Mouse (Mus musculus): ENCODE data around the gene Vmn1r189. TPM values are rescaled to one million over a fixed set of nuclear protein-coding genes. Genes with fewer than 3 reads are reported as not detected.
"Not testable (repeated sequence)": the region's sequence is repeated elsewhere in the genome, so short reads cannot be mapped to it uniquely, and the experiment has no call there.

The Vmn1r189 gene
- not detected in 2 replicates for polyA plus RNA-seq (2015; fragmentation: Nextera tagmentation; extraction: Ambion mirVana)

DNA sequence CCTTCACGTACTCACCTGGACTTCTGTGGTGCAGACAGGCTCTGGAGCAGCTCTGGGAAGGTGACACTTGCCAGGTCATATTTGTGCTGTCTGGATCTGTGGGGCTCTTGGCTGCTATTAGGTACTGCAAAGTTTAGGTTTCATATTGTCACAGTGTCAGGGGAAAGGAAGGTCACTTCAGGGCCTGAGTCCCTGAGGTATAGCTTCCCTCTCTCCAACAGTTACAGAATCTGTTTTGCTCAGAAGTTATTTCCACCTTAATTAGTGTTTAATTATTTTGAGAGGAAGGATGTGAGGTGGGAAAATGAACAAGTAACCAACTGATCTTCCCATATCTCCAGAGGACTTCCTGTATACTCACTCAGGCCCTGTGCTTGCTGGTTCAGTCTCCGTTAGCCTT lies at the start of gene Vmn1r189:
Gene Vmn1r189 (minus strand): TSS at position 101 of the 400 bp plus-strand sequence.
- not testable (repeated sequence) for H3K27ac ChIP-seq (ENCODE audit: low read length); ATAC-seq; H3K9ac ChIP-seq (ENCODE audit: low read depth, low read length); H3K4me1 ChIP-seq (ENCODE audit: control insufficient read depth, insufficient read depth, low read length); H3K36me3 ChIP-seq (ENCODE audit: control insufficient read depth, insufficient read depth, low read length); H3K9me3 ChIP-seq (ENCODE audit: control insufficient read depth, low read length); H3K27me3 ChIP-seq (replicated peaks; ENCODE audit: control insufficient read depth, insufficient read depth, low read length); H3K4me3 ChIP-seq (ENCODE audit: low read length); H3K4me2 ChIP-seq (ENCODE audit: low read depth, low read length)
- 75% methylated on average over 2 of the region's 2 CpGs for WGBS

GRCm38 (mm10) chr13:22136495-22137293 lies 31.1 kb upstream of the Vmn1r189 start:
- not testable (repeated sequence) for H3K4me1 ChIP-seq (ENCODE audit: control insufficient read depth, insufficient read depth, low read length); H3K36me3 ChIP-seq (ENCODE audit: control insufficient read depth, insufficient read depth, low read length); H3K27ac ChIP-seq (ENCODE audit: low read length); H3K27me3 ChIP-seq (replicated peaks; ENCODE audit: control insufficient read depth, insufficient read depth, low read length); H3K9ac ChIP-seq (ENCODE audit: low read depth, low read length); H3K4me2 ChIP-seq (ENCODE audit: low read depth, low read length); H3K4me3 ChIP-seq (ENCODE audit: low read length); H3K9me3 ChIP-seq (ENCODE audit: control insufficient read depth, low read length)
- ATAC-seq: peak; percentile 74
- 56% methylated on average over 5 of the region's 5 CpGs for WGBS

DNA sequence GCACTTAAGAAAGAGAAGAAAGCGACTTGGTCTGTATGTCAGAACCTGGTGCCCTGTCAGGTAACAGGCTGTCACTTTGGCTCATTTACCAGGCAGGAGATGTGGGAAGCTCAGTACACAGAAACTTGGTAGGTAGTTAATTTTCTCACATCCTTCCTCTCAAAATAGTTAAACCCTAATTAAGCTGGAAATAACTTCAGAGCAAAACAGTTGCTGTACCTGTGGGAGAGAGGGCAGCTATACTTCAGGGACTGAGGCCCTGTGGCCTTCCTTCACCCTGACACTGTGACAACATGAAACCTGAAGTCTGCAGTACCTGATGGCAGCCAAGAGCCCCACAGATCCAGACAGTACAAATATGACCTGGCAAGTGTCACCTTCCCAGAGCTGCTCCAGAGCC lies 21.5 kb downstream of the Vmn1r189 start, which contains the start of gene Vmn1r188:
Gene Vmn1r188 (plus strand): TSS at position 301 of the 400 bp plus-strand sequence.
- 71% methylated on average over 1 of the region's 1 CpGs for WGBS
- not testable (repeated sequence) for ATAC-seq

DNA sequence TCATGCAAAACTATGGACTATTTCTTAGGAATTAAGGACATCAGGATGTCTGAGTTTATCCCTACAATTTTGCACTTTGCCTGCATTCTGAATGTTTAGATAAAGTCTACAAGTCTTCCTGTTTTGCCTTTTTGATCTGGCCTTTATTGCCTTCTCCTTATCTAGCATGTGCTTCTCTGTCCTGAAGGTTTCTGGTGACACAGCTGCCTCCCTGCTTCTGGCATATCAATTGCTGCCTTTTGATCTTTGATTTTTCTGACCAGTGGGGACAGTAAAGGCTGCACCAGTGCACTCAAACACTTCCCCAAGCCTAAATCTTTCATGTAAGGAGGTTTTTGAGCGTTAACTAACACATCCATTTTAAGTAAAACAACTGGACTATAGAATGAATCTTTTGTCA lies 42.2 kb downstream of the Vmn1r189 start:
- Histone ChIP-seq H3K4me3 (ENCODE audit: low read length) (no peak overlapping the region), H3K4me2 (ENCODE audit: low read depth, low read length) (no peak overlapping the region), H3K36me3 (ENCODE audit: control insufficient read depth, insufficient read depth, low read length) (no peaks in the 10 kb centered on the region), H3K9ac (ENCODE audit: low read depth, low read length) (no peak overlapping the region), H3K9me3 (ENCODE audit: control insufficient read depth, low read length) (no peaks in the 10 kb centered on the region), H3K27me3 (replicated peaks; ENCODE audit: control insufficient read depth, insufficient read depth, low read length) (no peaks in the 10 kb centered on the region), H3K27ac (ENCODE audit: low read length) (no peak overlapping the region), H3K4me1 (ENCODE audit: control insufficient read depth, insufficient read depth, low read length) (no peaks in the 10 kb centered on the region)
- 55% methylated on average over 1 of the region's 1 CpGs for WGBS
- ATAC-seq: peak; percentile 82

More for the DNA sequence above, 21.5 kb downstream of the Vmn1r189 start, which contains the start of gene Vmn1r188:
- H3K27ac ChIP-seq (ENCODE audit: low read length); H3K4me1 ChIP-seq (ENCODE audit: control insufficient read depth, insufficient read depth, low read length); H3K36me3 ChIP-seq (ENCODE audit: control insufficient read depth, insufficient read depth, low read length); H3K27me3 ChIP-seq (replicated peaks; ENCODE audit: control insufficient read depth, insufficient read depth, low read length); H3K9me3 ChIP-seq (ENCODE audit: control insufficient read depth, low read length); H3K4me3 ChIP-seq (ENCODE audit: low read length); H3K4me2 ChIP-seq (ENCODE audit: low read depth, low read length); H3K9ac ChIP-seq (ENCODE audit: low read depth, low read length): not testable (repeated sequence)

- H3K4me2 ChIP-seq (ENCODE audit: low read depth, low read length): no peak overlapping the region
- no peaks in the 10 kb centered on the region for H3K9me3 ChIP-seq (ENCODE audit: control insufficient read depth, low read length)
- no peaks in the 10 kb centered on the region for H3K27me3 ChIP-seq (replicated peaks; ENCODE audit: control insufficient read depth, insufficient read depth, low read length)
- no peaks in the 10 kb centered on the region for H3K36me3 ChIP-seq (ENCODE audit: control insufficient read depth, insufficient read depth, low read length)
- H3K4me1 ChIP-seq (ENCODE audit: control insufficient read depth, insufficient read depth, low read length): no peaks in the 10 kb centered on the region
- WGBS: 74% methylated on average over 1 of the region's 1 CpGs
- no peak overlapping the region for H3K27ac ChIP-seq (ENCODE audit: low read length)
- H3K4me3 ChIP-seq (ENCODE audit: low read length): no peak overlapping the region
- ATAC-seq: no peak
- no peak overlapping the region for H3K9ac ChIP-seq (ENCODE audit: low read depth, low read length)
Measured at GRCm38 (mm10) chr13:22061422-22061821, 44.2 kb downstream of the Vmn1r189 start.

DNA sequence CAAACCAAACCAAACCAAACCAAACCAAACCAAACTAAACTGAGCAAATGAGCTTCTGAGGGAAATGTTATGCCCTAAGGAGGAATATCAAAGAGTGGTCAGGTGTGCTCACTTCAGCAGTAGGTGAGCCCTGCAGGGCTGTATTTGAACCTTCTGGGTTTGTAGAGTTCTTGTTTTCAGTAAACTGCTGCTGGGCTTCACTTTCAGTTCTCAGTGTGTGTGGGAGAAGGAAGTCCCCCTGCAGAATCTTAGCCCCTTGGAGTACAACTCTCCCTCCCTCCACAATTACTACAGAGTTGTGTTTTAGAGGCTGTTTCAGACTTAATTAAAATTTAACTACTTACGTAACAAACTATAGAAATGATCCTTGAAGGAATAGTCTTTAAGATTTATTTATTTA lies 51.9 kb downstream of the Vmn1r189 start:
- Histone ChIP-seq H3K4me3 (ENCODE audit: low read length) (no peak overlapping the region), H3K9me3 (ENCODE audit: control insufficient read depth, low read length) (no peaks in the 10 kb centered on the region), H3K36me3 (ENCODE audit: control insufficient read depth, insufficient read depth, low read length) (no peaks in the 10 kb centered on the region), H3K27ac (ENCODE audit: low read length) (no peak overlapping the region), H3K9ac (ENCODE audit: low read depth, low read length) (no peak overlapping the region), H3K27me3 (replicated peaks; ENCODE audit: control insufficient read depth, insufficient read depth, low read length) (no peaks in the 10 kb centered on the region), H3K4me1 (ENCODE audit: control insufficient read depth, insufficient read depth, low read length) (0 out of 2 replicates have a peak, but pooled peaks cover 2% of the 10 kb centered on the region), H3K4me2 (ENCODE audit: low read depth, low read length) (no peak overlapping the region)
- WGBS: 91% methylated on average over 1 of the region's 1 CpGs
- no peak for ATAC-seq

GRCm38 (mm10) chr13:22051523-22051859 lies 54.1 kb downstream of the Vmn1r189 start:
- Histone ChIP-seq H3K27ac (ENCODE audit: low read length) (peak overlapping the region; percentile 86), H3K9me3 (ENCODE audit: control insufficient read depth, low read length) (no peaks in the 10 kb centered on the region), H3K36me3 (ENCODE audit: control insufficient read depth, insufficient read depth, low read length) (no peaks in the 10 kb centered on the region), H3K4me2 (ENCODE audit: low read depth, low read length) (peak overlapping the region; percentile 56), H3K4me1 (ENCODE audit: control insufficient read depth, insufficient read depth, low read length) (0 out of 2 replicates have a peak, but pooled peaks cover 2% of the 10 kb centered on the region), H3K27me3 (replicated peaks; ENCODE audit: control insufficient read depth, insufficient read depth, low read length) (no peaks in the 10 kb centered on the region), H3K4me3 (ENCODE audit: low read length) (peak overlapping the region; percentile 58), H3K9ac (ENCODE audit: low read depth, low read length) (peak overlapping the region; percentile 73)
- 13% methylated on average over 5 of the region's 5 CpGs for WGBS
- ATAC-seq: 0 out of 2 replicates have a peak, but pooled peaks have one; percentile 22

DNA sequence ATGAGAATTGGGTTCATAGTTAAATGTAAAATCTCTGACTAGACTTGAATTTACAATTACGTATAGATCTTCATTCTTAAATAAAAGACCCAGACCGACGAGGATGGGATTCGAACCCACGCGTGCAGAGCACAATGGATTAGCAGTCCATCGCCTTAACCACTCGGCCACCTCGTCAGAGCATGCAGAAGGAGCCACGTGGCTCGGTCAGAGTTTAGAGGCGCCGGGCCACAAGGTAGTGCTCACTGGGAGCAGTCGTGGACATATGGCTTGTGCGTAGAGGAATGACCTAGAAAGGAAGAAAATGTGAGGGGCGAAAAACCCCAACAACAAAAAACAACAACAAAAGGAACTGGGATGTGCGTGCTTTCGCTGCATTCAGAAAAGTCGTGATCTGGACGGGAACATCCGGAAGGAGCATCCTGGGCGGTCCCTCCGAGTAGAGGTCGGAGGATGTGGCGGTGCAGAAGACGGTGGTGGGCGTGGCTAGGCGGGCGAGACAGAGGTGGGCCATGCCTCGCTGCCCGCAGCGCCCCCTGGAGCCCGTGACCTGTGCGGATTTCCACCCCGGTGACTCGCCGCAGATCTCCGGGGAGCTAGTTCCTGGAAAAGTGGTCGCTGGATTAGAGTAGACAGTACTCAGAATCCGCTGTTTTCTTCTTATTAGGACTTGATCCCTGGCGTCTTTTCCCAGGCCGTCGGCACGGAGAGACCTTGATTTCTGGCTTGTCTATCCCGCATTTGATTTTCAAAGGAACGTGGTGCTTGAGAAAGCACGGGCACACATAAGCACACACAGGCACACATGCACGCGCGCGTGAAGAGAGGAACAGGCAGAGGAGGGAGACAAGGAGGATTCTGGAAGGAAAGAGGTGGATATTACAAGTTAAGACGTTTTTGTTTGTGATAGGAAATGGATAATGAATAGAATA lies 54.8 kb downstream of the Vmn1r189 start:
- Histone ChIP-seq H3K27ac (ENCODE audit: low read length) (peak overlapping the region; percentile 86), H3K27me3 (replicated peaks; ENCODE audit: control insufficient read depth, insufficient read depth, low read length) (no peaks in the 10 kb centered on the region), H3K4me3 (ENCODE audit: low read length) (peak overlapping the region; percentile 58), H3K4me2 (ENCODE audit: low read depth, low read length) (peak overlapping the region; percentile 56), H3K4me1 (ENCODE audit: control insufficient read depth, insufficient read depth, low read length) (0 out of 2 replicates have a peak, but pooled peaks cover 2% of the 10 kb centered on the region), H3K36me3 (ENCODE audit: control insufficient read depth, insufficient read depth, low read length) (no peaks in the 10 kb centered on the region), H3K9ac (ENCODE audit: low read depth, low read length) (peak overlapping the region; percentile 73), H3K9me3 (ENCODE audit: control insufficient read depth, low read length) (no peaks in the 10 kb centered on the region)
- ATAC-seq: peak; percentile 98
- WGBS: under 1% methylated on average over 52 of the region's 52 CpGs

All from intestine, embryonic 16.5 days (tissue).